Mouse (Mus musculus) left cerebral cortex, postnatal 25 days (tissue): ENCODE measurements at regions not wholly inside any gene's neighbourhood (a gene's known extent, or its start where the extent isn't known, plus 50 kb on each side); places are given as distances from the start of the nearest gene placed in this dataset.

Source experiments
- DNase-seq, 2 experiments: peaks; one replicate each; pipeline ENCODE4 v3.0.0; 2022; ENCODE audit warnings: low spot score in 2 of 2, mixed read lengths in 1 of 2
- intact Hi-C: fragments of 180-260 bp; cut with DNase I; formaldehyde crosslinking; loops from one replicate; pipeline ENCODE4 v1.15.1; 2025

- DNase-seq, result no peak
- intact Hi-C loops, result no loop called here
These were observed 612.0 kb downstream of the Ipmk start for GRCm38 (mm10) chr10:71959584-71959983.

GRCm38 (mm10) chr10:71960422-71961089, 613.0 kb downstream of the Ipmk start:
- DNase-seq, result peak in 1 of 2 experiments; percentile 5
- intact Hi-C loops, result no loop called here

GRCm38 (mm10) chr10:71978035-71978434, 630.5 kb downstream of the Ipmk start:
- intact Hi-C loops, result no loop called here
- DNase-seq, result peak; percentile 11 to 47

- intact Hi-C loops, result no loop called here
These were observed 651.5 kb upstream of the Zwint start for GRCm38 (mm10) chr10:72002875-72003720.

More at GRCm38 (mm10) chr10:72002875-72003720, 651.5 kb upstream of the Zwint start:
- DNase-seq, result peak; percentile 23 to 61
